Mouse (Mus musculus) heart, adult 2 months (tissue): ENCODE data around the gene Lif.

Source experiments
- CTCF ChIP-seq: fragments of 200-600 bp; IDR thresholded peaks from 2 replicates; pipeline ENCODE4 v1.8.1; 2022; ENCODE audit warnings: antibody characterized with exemption, mild to moderate bottlenecking, moderate library complexity
- POLR2A ChIP-seq: fragments of 200-500 bp; IDR thresholded peaks from 2 replicates; pipeline ENCODE4 v1.6.1; 2011; ENCODE audit warnings: mild to moderate bottlenecking, low read depth, low read length, control low read depth; ENCODE audit not compliant: insufficient read depth

GRCm38 (mm10) chr11:4294047-4294446 is 36.7 kb downstream of the Lif start:
- TF ChIP-seq CTCF (no peak), POLR2A (no peak)
